Mouse (Mus musculus): Measurements from ENCODE around the gene Mov10l1. TPM values are rescaled to one million over a fixed set of nuclear protein-coding genes. Genes with fewer than 3 reads are reported as not detected.

Gene Mov10l1
- polyA plus RNA-seq, 1 experiment from 2014 or later: not detected

GRCm38 (mm10) chr15:89000367-89000766, 17.7 kb downstream of the Mov10l1 start:
- no peak overlapping the region for H3K4me2 ChIP-seq
- no peaks in the 10 kb centered on the region for H3K4me1 ChIP-seq (ENCODE audit: control insufficient read depth, insufficient read depth, low read length)
- 86% methylated on average over 2 of the region's 2 CpGs for WGBS
- ATAC-seq (ENCODE audit: low FRiP score) (no peak), DNase-seq (ENCODE audit: low spot score, missing footprints) (no peak)
- no peak overlapping the region for H3K4me3 ChIP-seq (ENCODE audit: low read depth, low read length)
- H3K27ac ChIP-seq (ENCODE audit: low read depth, low read length): no peak overlapping the region
- no peaks in the 10 kb centered on the region for H3K36me3 ChIP-seq (ENCODE audit: control insufficient read depth, insufficient read depth, low read length)
- no peak overlapping the region for H3K9ac ChIP-seq (ENCODE audit: low read length)
- no peaks in the 10 kb centered on the region for H3K9me3 ChIP-seq (ENCODE audit: control insufficient read depth, low read length)
- no peaks in the 10 kb centered on the region for H3K27me3 ChIP-seq (ENCODE audit: control insufficient read depth, insufficient read depth, low read length)

DNA sequence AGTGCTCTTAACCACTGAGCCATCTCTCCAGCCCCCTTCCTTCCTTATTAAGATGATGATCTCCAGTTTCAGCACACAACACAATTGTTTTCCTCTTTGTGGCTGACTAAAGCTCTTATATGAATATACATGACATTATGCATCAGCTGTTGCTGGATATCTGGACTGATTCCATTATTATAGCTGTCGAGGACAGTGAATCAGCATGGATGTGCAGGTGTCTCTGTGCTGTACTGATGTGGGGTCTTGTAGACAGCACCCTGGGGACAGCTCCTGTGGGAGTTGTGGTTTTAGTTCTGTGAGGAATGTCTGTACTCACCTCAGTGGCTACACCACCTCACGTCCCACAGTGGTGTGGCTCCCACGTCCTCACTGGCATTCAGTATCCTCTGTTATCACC, 18.5 kb downstream of the Mov10l1 start:
- Histone ChIP-seq H3K27ac (ENCODE audit: low read depth, low read length) (no peak overlapping the region), H3K36me3 (ENCODE audit: control insufficient read depth, insufficient read depth, low read length) (no peaks in the 10 kb centered on the region), H3K4me2 (no peak overlapping the region), H3K4me1 (ENCODE audit: control insufficient read depth, insufficient read depth, low read length) (no peaks in the 10 kb centered on the region), H3K4me3 (ENCODE audit: low read depth, low read length) (no peak overlapping the region), H3K9ac (ENCODE audit: low read length) (no peak overlapping the region), H3K9me3 (ENCODE audit: control insufficient read depth, low read length) (no peaks in the 10 kb centered on the region), H3K27me3 (ENCODE audit: control insufficient read depth, insufficient read depth, low read length) (no peaks in the 10 kb centered on the region)
- ATAC-seq (ENCODE audit: low FRiP score) (no peak), DNase-seq (ENCODE audit: low spot score, missing footprints) (no peak)
- 89% methylated on average over 3 of the region's 3 CpGs for WGBS

DNA sequence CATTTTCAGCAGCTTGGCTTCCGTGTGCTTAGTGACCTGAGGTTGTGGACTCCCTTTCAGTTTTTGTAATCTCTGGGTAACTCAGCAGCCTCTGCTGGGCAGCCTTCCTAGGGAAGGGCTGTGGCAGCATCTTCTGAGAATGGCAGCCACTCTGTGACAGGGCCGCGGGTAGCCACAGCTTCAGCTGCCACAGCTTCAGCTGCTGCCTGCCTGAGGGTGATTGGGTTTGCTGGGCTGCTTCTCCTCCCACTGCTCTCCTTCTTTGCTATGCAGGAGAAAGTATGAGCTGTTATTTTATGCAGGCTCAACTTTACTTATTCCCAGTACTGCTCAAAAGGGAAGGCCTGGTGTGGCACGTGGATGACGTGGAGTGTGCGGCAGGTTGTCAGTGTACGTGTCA, 24.3 kb downstream of the Mov10l1 start:
- Histone ChIP-seq H3K36me3 (ENCODE audit: control insufficient read depth, insufficient read depth, low read length) (no peaks in the 10 kb centered on the region), H3K27me3 (ENCODE audit: control insufficient read depth, insufficient read depth, low read length) (no peaks in the 10 kb centered on the region), H3K27ac (ENCODE audit: low read depth, low read length) (no peak overlapping the region), H3K9me3 (ENCODE audit: control insufficient read depth, low read length) (no peaks in the 10 kb centered on the region), H3K4me1 (ENCODE audit: control insufficient read depth, insufficient read depth, low read length) (no peaks in the 10 kb centered on the region), H3K4me2 (no peak overlapping the region), H3K9ac (ENCODE audit: low read length) (no peak overlapping the region), H3K4me3 (ENCODE audit: low read depth, low read length) (no peak overlapping the region)
- 94% methylated on average over 7 of the region's 7 CpGs for WGBS
- DNase-seq (ENCODE audit: low spot score, missing footprints) (no peak), ATAC-seq (ENCODE audit: low FRiP score) (no peak)

DNA sequence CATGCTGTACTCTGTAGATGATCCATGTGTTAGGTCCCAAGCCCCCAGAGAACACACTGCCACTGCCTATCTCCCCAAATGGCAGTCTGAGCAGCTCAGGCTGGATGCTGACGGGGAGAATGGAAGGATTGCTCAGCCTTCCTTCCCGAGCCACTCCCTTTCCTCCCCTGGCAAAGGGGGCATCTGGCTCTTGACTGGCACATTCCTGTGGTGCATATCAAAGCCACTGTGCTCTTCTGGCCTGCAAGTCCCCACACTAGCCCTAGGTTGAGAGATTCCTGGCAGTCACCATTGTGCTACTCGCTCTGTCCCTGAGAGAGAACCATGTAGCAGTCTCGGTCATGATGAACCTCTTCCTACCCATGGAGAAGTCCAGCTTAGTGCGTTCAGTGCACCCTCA, 25.1 kb downstream of the Mov10l1 start:
- ATAC-seq (ENCODE audit: low FRiP score): no peak
- Histone ChIP-seq H3K27me3 (ENCODE audit: control insufficient read depth, insufficient read depth, low read length) (no peaks in the 10 kb centered on the region), H3K4me2 (no peak overlapping the region), H3K27ac (ENCODE audit: low read depth, low read length) (no peak overlapping the region), H3K9ac (ENCODE audit: low read length) (no peak overlapping the region), H3K4me1 (ENCODE audit: control insufficient read depth, insufficient read depth, low read length) (no peaks in the 10 kb centered on the region), H3K4me3 (ENCODE audit: low read depth, low read length) (no peak overlapping the region), H3K9me3 (ENCODE audit: control insufficient read depth, low read length) (no peaks in the 10 kb centered on the region), H3K36me3 (ENCODE audit: control insufficient read depth, insufficient read depth, low read length) (no peaks in the 10 kb centered on the region)
- WGBS: 87% methylated on average over 5 of the region's 5 CpGs
- DNase-seq (ENCODE audit: low spot score, missing footprints): no peak

GRCm38 (mm10) chr15:89016722-89017121, 34.0 kb downstream of the Mov10l1 start:
- Histone ChIP-seq H3K4me3 (ENCODE audit: low read depth, low read length) (no peak overlapping the region), H3K36me3 (ENCODE audit: control insufficient read depth, insufficient read depth, low read length) (no peaks in the 10 kb centered on the region), H3K9ac (ENCODE audit: low read length) (no peak overlapping the region), H3K27ac (ENCODE audit: low read depth, low read length) (no peak overlapping the region), H3K4me2 (no peak overlapping the region), H3K9me3 (ENCODE audit: control insufficient read depth, low read length) (no peaks in the 10 kb centered on the region), H3K27me3 (ENCODE audit: control insufficient read depth, insufficient read depth, low read length) (no peaks in the 10 kb centered on the region), H3K4me1 (ENCODE audit: control insufficient read depth, insufficient read depth, low read length) (no peaks in the 10 kb centered on the region)
- DNase-seq (ENCODE audit: low spot score, missing footprints): no peak
- WGBS: 88% methylated on average over 3 of the region's 3 CpGs
- no peak for ATAC-seq (ENCODE audit: low FRiP score)

DNA sequence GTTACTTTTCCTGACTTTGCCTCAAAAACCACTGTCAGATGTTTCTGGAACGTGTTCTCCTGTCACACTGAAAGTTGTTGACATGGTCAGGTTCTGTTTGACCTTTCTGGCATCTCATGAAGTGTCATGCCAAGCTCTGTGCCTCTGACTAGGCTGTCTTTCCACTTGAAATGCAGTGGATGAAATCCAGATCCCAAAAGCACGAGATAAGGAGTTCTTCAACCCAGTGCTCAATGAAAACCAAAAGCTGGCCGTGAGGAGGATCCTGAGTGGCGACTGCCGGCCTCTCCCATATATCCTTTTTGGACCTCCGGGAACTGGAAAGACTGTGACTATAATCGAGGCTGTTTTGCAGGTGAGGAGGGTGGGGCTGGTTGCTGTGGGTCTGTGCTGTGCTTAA, 37.4 kb downstream of the Mov10l1 start:
- Histone ChIP-seq H3K4me1 (ENCODE audit: control insufficient read depth, insufficient read depth, low read length) (no peaks in the 10 kb centered on the region), H3K36me3 (ENCODE audit: control insufficient read depth, insufficient read depth, low read length) (no peaks in the 10 kb centered on the region), H3K9me3 (ENCODE audit: control insufficient read depth, low read length) (no peaks in the 10 kb centered on the region), H3K4me3 (ENCODE audit: low read depth, low read length) (no peak overlapping the region), H3K27me3 (ENCODE audit: control insufficient read depth, insufficient read depth, low read length) (no peaks in the 10 kb centered on the region), H3K4me2 (no peak overlapping the region), H3K27ac (ENCODE audit: low read depth, low read length) (no peak overlapping the region), H3K9ac (ENCODE audit: low read length) (no peak overlapping the region)
- DNase-seq (ENCODE audit: low spot score, missing footprints): no peak
- WGBS: 85% methylated on average over 7 of the region's 7 CpGs
- no peak for ATAC-seq (ENCODE audit: low FRiP score)

DNA sequence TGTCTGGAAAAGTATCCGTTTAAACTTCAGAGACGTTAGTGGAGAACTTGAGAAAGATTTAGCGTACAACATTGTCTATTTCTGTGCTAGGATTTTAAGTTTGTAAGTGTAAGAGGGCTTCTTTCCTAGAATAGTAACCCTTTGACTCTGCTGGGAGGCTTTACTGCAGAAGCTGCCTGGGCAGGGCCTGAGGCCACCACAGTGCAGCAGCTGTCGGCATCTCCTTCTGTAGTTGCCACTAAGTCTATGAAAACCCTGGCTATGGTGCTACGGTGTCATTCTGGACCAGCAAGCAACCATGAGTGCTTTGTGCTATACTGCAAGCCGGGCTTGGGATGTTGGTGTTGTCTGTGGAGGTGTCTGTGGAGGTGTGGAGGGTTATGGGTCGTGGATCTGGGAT, 37.8 kb downstream of the Mov10l1 start:
- H3K4me2 ChIP-seq: no peak overlapping the region
- DNase-seq (ENCODE audit: low spot score, missing footprints) (no peak), ATAC-seq (ENCODE audit: low FRiP score) (no peak)
- no peaks in the 10 kb centered on the region for H3K9me3 ChIP-seq (ENCODE audit: control insufficient read depth, low read length)
- H3K4me3 ChIP-seq (ENCODE audit: low read depth, low read length): no peak overlapping the region
- no peaks in the 10 kb centered on the region for H3K27me3 ChIP-seq (ENCODE audit: control insufficient read depth, insufficient read depth, low read length)
- H3K4me1 ChIP-seq (ENCODE audit: control insufficient read depth, insufficient read depth, low read length): no peaks in the 10 kb centered on the region
- no peak overlapping the region for H3K27ac ChIP-seq (ENCODE audit: low read depth, low read length)
- WGBS: 89% methylated on average over 7 of the region's 7 CpGs
- no peaks in the 10 kb centered on the region for H3K36me3 ChIP-seq (ENCODE audit: control insufficient read depth, insufficient read depth, low read length)
- H3K9ac ChIP-seq (ENCODE audit: low read length): no peak overlapping the region

DNA sequence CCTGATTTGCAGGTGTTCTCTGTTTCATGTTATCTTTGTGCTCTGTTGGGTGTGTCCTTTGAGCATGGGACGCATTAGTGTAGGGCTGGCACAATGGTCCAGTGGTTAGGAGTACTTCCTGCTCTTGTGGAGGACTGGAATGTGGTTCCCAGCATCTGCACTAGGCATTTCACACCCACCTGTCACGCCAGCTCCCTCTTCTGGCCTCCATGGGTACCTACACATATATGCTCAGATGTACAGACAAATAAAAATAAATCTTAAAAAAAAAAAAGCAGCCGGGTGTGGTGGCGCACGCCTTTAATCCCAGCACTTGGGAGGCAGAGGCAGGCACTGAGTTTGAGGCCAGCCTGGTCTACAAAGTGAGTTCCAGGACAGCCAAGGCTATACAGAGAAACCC, 61.7 kb downstream of the Mov10l1 start:
- Histone ChIP-seq H3K4me3 (ENCODE audit: low read depth, low read length) (no peak overlapping the region), H3K4me1 (ENCODE audit: control insufficient read depth, insufficient read depth, low read length) (no peaks in the 10 kb centered on the region), H3K9ac (ENCODE audit: low read length) (no peak overlapping the region), H3K4me2 (no peak overlapping the region), H3K36me3 (ENCODE audit: control insufficient read depth, insufficient read depth, low read length) (no peaks in the 10 kb centered on the region), H3K27me3 (ENCODE audit: control insufficient read depth, insufficient read depth, low read length) (no peaks in the 10 kb centered on the region), H3K9me3 (ENCODE audit: control insufficient read depth, low read length) (peaks cover 3% of the 10 kb centered on the region; the same call in 1 of the 2 replicates), H3K27ac (ENCODE audit: low read depth, low read length) (no peak overlapping the region)
- DNase-seq (ENCODE audit: low spot score, missing footprints) (no peak), ATAC-seq (ENCODE audit: low FRiP score) (no peak)
- 83% methylated on average over 5 of the region's 5 CpGs for WGBS

DNA sequence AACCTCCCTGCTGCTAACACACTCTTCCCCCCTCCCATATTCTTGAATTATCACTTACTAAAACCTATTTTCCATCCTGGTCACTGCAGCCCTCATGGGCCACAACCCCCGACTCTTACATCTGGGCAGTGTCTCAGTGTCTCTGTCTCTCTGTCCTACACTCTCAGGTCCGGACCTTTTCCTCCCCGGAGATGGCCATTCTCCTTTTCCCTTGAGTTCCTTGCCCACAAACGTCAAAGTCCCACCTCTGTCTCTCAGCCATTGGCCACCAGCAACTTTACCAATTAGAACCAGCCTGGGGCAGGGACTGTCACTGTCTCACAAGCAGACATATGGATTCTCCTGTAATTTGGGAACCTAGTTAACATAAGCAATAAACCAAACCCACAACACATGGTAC, 63.6 kb downstream of the Mov10l1 start:
- H3K9ac ChIP-seq (ENCODE audit: low read length): no peak overlapping the region

DNA sequence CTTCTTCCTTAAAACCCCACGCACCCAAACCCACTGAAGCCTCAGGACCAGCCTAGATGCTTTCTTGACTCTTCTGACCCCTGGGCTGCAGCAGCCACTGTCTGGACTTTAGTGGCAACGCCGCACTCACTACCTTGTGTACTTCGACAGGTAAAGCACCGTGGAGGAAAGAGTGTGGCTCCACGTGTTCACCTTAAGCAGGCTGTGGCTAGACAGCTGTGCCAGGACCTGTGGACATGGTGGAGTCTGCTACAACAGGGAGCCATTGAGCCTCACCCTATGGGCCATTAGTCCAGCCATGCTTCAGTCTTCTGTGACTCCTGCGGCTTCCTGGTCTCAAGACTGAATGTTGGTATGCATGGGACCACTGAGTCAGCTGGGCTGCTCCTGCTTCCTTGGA, 72.0 kb downstream of the Mov10l1 start:
- no peaks in the 10 kb centered on the region for H3K9me3 ChIP-seq (ENCODE audit: control insufficient read depth, low read length)
- no peak overlapping the region for H3K4me3 ChIP-seq (ENCODE audit: low read depth, low read length)
- H3K27ac ChIP-seq (ENCODE audit: low read depth, low read length): no peak overlapping the region
- no peaks in the 10 kb centered on the region for H3K4me1 ChIP-seq (ENCODE audit: control insufficient read depth, insufficient read depth, low read length)
- WGBS: 93% methylated on average over 7 of the region's 7 CpGs
- peak; percentile 44 for DNase-seq (ENCODE audit: low spot score, missing footprints)
- H3K9ac ChIP-seq (ENCODE audit: low read length): no peak overlapping the region
- no peaks in the 10 kb centered on the region for H3K36me3 ChIP-seq (ENCODE audit: control insufficient read depth, insufficient read depth, low read length)
- H3K4me2 ChIP-seq: no peak overlapping the region
- no peak for ATAC-seq (ENCODE audit: low FRiP score)
- peaks cover 10% of the 10 kb centered on the region for H3K27me3 ChIP-seq (ENCODE audit: control insufficient read depth, insufficient read depth, low read length)

More for the DNA sequence above, 63.6 kb downstream of the Mov10l1 start:
- peaks cover 3% of the 10 kb centered on the region; the same call in 1 of the 2 replicates for H3K9me3 ChIP-seq (ENCODE audit: control insufficient read depth, low read length)
- no peaks in the 10 kb centered on the region for H3K27me3 ChIP-seq (ENCODE audit: control insufficient read depth, insufficient read depth, low read length)
- no peak overlapping the region for H3K4me3 ChIP-seq (ENCODE audit: low read depth, low read length)
- no peaks in the 10 kb centered on the region for H3K36me3 ChIP-seq (ENCODE audit: control insufficient read depth, insufficient read depth, low read length)
- H3K4me1 ChIP-seq (ENCODE audit: control insufficient read depth, insufficient read depth, low read length): no peaks in the 10 kb centered on the region
- WGBS: 85% methylated on average over 4 of the region's 4 CpGs
- ATAC-seq (ENCODE audit: low FRiP score) (no peak), DNase-seq (ENCODE audit: low spot score, missing footprints) (peak; percentile 8)
- H3K27ac ChIP-seq (ENCODE audit: low read depth, low read length): no peak overlapping the region
- no peak overlapping the region for H3K4me2 ChIP-seq

Measured in midbrain, embryonic 11.5 days (tissue).